Mouse (Mus musculus) ES-Bruce4 (cell line): ENCODE results near the gene BC005537.

Source experiments
- CTCF ChIP-seq: IDR thresholded peaks from one replicate; pipeline ENCODE4 v1.8.1; 2011; ENCODE audit warnings: low read depth, low read length
- EP300 ChIP-seq: IDR thresholded peaks from 2 replicates; pipeline ENCODE4 v1.6.1; 2011; ENCODE audit warnings: low read depth, low read length; ENCODE audit not compliant: insufficient read depth
- POLR2A ChIP-seq: IDR thresholded peaks from one replicate; pipeline ENCODE4 v1.8.1; 2011; ENCODE audit warnings: low read length; ENCODE audit not compliant: insufficient read depth

GRCm38 (mm10) chr13:24851989-24852388 lies 50.5 kb downstream of the BC005537 start:
- TF ChIP-seq POLR2A (no peak), CTCF (no peak), EP300 (no peak)
